Mouse (Mus musculus): ENCODE data around the gene Fbxl18. TPM values are rescaled to one million over a fixed set of nuclear protein-coding genes. Genes with fewer than 3 reads are reported as not detected.

The Fbxl18 gene
- polyA plus RNA-seq, 1 experiment: 22.4 TPM

- H3K4me3 ChIP-seq (ENCODE audit: insufficient read depth, low read length): no peak overlapping the region
- TF ChIP-seq POLR2A (IDR thresholded peaks at IDR 0.05; ENCODE audit: extremely low read depth, insufficient read depth, low read length) (no peak), CTCF (IDR thresholded peaks at IDR 0.05; ENCODE audit: extremely low read depth, insufficient read depth, low read length) (no peak)
- H3K4me1 ChIP-seq (ENCODE audit: control insufficient read depth, insufficient read depth, low read length): peaks cover 18% of the 10 kb centered on the region
- no peak overlapping the region for H3K27ac ChIP-seq (ENCODE audit: insufficient read depth, low read length)
Observed at GRCm38 (mm10) chr5:142901846-142902505, 6.8 kb upstream of the Fbxl18 start.

GRCm38 (mm10) chr5:142901355-142901802 lies 6.2 kb upstream of the Fbxl18 start:
- peaks cover 18% of the 10 kb centered on the region for H3K4me1 ChIP-seq (ENCODE audit: control insufficient read depth, insufficient read depth, low read length)
- TF ChIP-seq POLR2A (IDR thresholded peaks at IDR 0.05; ENCODE audit: extremely low read depth, insufficient read depth, low read length) (no peak), CTCF (IDR thresholded peaks at IDR 0.05; ENCODE audit: extremely low read depth, insufficient read depth, low read length) (no peak)
- H3K4me3 ChIP-seq (ENCODE audit: insufficient read depth, low read length): no peak overlapping the region
- H3K27ac ChIP-seq (ENCODE audit: insufficient read depth, low read length): no peak overlapping the region

GRCm38 (mm10) chr5:142900651-142901050 lies 5.4 kb upstream of the Fbxl18 start:
- H3K27ac ChIP-seq (ENCODE audit: insufficient read depth, low read length): no peak overlapping the region
- no peak for TF ChIP-seq CTCF (IDR thresholded peaks at IDR 0.05; ENCODE audit: extremely low read depth, insufficient read depth, low read length)
- no peak for TF ChIP-seq POLR2A (IDR thresholded peaks at IDR 0.05; ENCODE audit: extremely low read depth, insufficient read depth, low read length)
- H3K4me1 ChIP-seq (ENCODE audit: control insufficient read depth, insufficient read depth, low read length): peaks cover 18% of the 10 kb centered on the region
- H3K4me3 ChIP-seq (ENCODE audit: insufficient read depth, low read length): no peak overlapping the region

- no peak overlapping the region for H3K27ac ChIP-seq (ENCODE audit: insufficient read depth, low read length)
- no peak overlapping the region for H3K4me3 ChIP-seq (ENCODE audit: insufficient read depth, low read length)
- H3K4me1 ChIP-seq (ENCODE audit: control insufficient read depth, insufficient read depth, low read length): peaks cover 18% of the 10 kb centered on the region
- TF ChIP-seq CTCF (IDR thresholded peaks at IDR 0.05; ENCODE audit: extremely low read depth, insufficient read depth, low read length) (no peak), POLR2A (IDR thresholded peaks at IDR 0.05; ENCODE audit: extremely low read depth, insufficient read depth, low read length) (no peak)
Observed at GRCm38 (mm10) chr5:142899932-142900533, 4.8 kb upstream of the Fbxl18 start.

GRCm38 (mm10) chr5:142899057-142899601 lies 3.9 kb upstream of the Fbxl18 start:
- Histone ChIP-seq H3K27ac (ENCODE audit: insufficient read depth, low read length) (peak overlapping the region; percentile 32), H3K4me1 (ENCODE audit: control insufficient read depth, insufficient read depth, low read length) (peaks cover 15% of the 10 kb centered on the region)
- TF ChIP-seq CTCF (IDR thresholded peaks at IDR 0.05; ENCODE audit: extremely low read depth, insufficient read depth, low read length) (no peak), POLR2A (IDR thresholded peaks at IDR 0.05; ENCODE audit: extremely low read depth, insufficient read depth, low read length) (no peak)

GRCm38 (mm10) chr5:142898316-142898715 lies 3.1 kb upstream of the Fbxl18 start:
- Histone ChIP-seq H3K27ac (ENCODE audit: insufficient read depth, low read length) (no peak overlapping the region), H3K4me1 (ENCODE audit: control insufficient read depth, insufficient read depth, low read length) (peaks cover 15% of the 10 kb centered on the region), H3K4me3 (ENCODE audit: insufficient read depth, low read length) (no peak overlapping the region)
- TF ChIP-seq CTCF (IDR thresholded peaks at IDR 0.05; ENCODE audit: extremely low read depth, insufficient read depth, low read length) (no peak), POLR2A (IDR thresholded peaks at IDR 0.05; ENCODE audit: extremely low read depth, insufficient read depth, low read length) (no peak)

More at GRCm38 (mm10) chr5:142899057-142899601, 3.9 kb upstream of the Fbxl18 start:
- H3K4me3 ChIP-seq (ENCODE audit: insufficient read depth, low read length): no peak overlapping the region

- Histone ChIP-seq H3K4me3 (ENCODE audit: insufficient read depth, low read length) (no peak overlapping the region), H3K4me1 (ENCODE audit: control insufficient read depth, insufficient read depth, low read length) (peaks cover 15% of the 10 kb centered on the region), H3K27ac (ENCODE audit: insufficient read depth, low read length) (no peak overlapping the region)
- TF ChIP-seq CTCF (IDR thresholded peaks at IDR 0.05; ENCODE audit: extremely low read depth, insufficient read depth, low read length) (no peak), POLR2A (IDR thresholded peaks at IDR 0.05; ENCODE audit: extremely low read depth, insufficient read depth, low read length) (no peak)
Observed at GRCm38 (mm10) chr5:142897568-142898248, 2.5 kb upstream of the Fbxl18 start.

- TF ChIP-seq CTCF (IDR thresholded peaks at IDR 0.05; ENCODE audit: extremely low read depth, insufficient read depth, low read length) (no peak), POLR2A (IDR thresholded peaks at IDR 0.05; ENCODE audit: extremely low read depth, insufficient read depth, low read length) (no peak)
- Histone ChIP-seq H3K4me3 (ENCODE audit: insufficient read depth, low read length) (no peak overlapping the region), H3K4me1 (ENCODE audit: control insufficient read depth, insufficient read depth, low read length) (peaks cover 11% of the 10 kb centered on the region), H3K27ac (ENCODE audit: insufficient read depth, low read length) (no peak overlapping the region)
Observed at GRCm38 (mm10) chr5:142896713-142897112, 1.5 kb upstream of the Fbxl18 start.

- TF ChIP-seq CTCF (IDR thresholded peaks at IDR 0.05; ENCODE audit: extremely low read depth, insufficient read depth, low read length) (no peak), POLR2A (IDR thresholded peaks at IDR 0.05; ENCODE audit: extremely low read depth, insufficient read depth, low read length) (no peak)
- Histone ChIP-seq H3K4me3 (ENCODE audit: insufficient read depth, low read length) (no peak overlapping the region), H3K4me1 (ENCODE audit: control insufficient read depth, insufficient read depth, low read length) (peaks cover 8% of the 10 kb centered on the region), H3K27ac (ENCODE audit: insufficient read depth, low read length) (no peak overlapping the region)
Observed at GRCm38 (mm10) chr5:142896192-142896591, 971 bp upstream of the Fbxl18 start.
